Mouse (Mus musculus): ENCODE data around the gene Olfr744. TPM values are rescaled to one million over a fixed set of nuclear protein-coding genes. Genes with fewer than 3 reads are reported as not detected.
"Not testable (repeated sequence)": the region's sequence is repeated elsewhere in the genome, so short reads cannot be mapped to it uniquely, and the experiment has no call there.

The Olfr744 gene
- not detected in 2 replicates for polyA plus RNA-seq (2014; fragmentation: Nextera tagmentation; extraction: Ambion mirVana)

GRCm38 (mm10) chr14:50614579-50614978, at the start of gene Olfr744:
Olfr744 (plus strand) TSS chr14:50614879.
- H3K36me3 ChIP-seq (ENCODE audit: control insufficient read depth, insufficient read depth, low read length): no peaks in the 10 kb centered on the region
- no peak within 1 kb of the TSS for H3K27ac ChIP-seq (ENCODE audit: low read depth, low read length)
- no peaks in the 10 kb centered on the region for H3K9me3 ChIP-seq (ENCODE audit: control insufficient read depth, low read length)
- whole genome bisulfite sequencing: 90% methylated on average over 2 of the region's 2 CpGs
- no peak within 1 kb of the TSS for H3K4me2 ChIP-seq (ENCODE audit: low read depth)
- no peak for DNase-seq (ENCODE audit: low spot score)
- ATAC-seq (ENCODE audit: insufficient read depth, low FRiP score, low TSS enrichment): no peak
- H3K4me1 ChIP-seq (ENCODE audit: control insufficient read depth, insufficient read depth, low read length): no peaks in the 10 kb centered on the region
- no peaks in the 10 kb centered on the region for H3K27me3 ChIP-seq (ENCODE audit: control insufficient read depth, insufficient read depth, low read length)
- H3K4me3 ChIP-seq (ENCODE audit: low read depth, low read length): no peak within 1 kb of the TSS
- no peak within 1 kb of the TSS for H3K9ac ChIP-seq (ENCODE audit: low read length)

DNA sequence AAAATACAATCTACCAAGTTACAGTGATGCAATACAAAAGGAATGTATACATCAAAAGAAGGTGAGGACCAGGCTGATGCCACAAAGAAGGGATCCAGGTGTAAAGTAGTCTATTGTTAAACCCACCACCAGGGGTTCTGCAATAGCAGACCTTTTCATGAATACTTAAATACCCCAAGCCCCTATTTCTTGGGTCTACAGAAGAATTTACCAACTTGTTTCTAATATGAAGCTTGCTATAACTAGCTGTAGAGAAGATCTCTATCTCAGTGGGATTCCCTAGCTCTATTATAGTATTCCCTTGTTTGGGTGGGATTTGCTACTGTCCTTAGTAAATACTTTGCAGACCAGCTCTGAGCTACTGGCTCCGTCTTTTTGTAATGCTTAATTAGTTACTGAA, 41.6 kb upstream of the Olfr744 start:
- H3K27ac ChIP-seq (ENCODE audit: low read depth, low read length); H3K4me3 ChIP-seq (ENCODE audit: low read depth, low read length); H3K9ac ChIP-seq (ENCODE audit: low read length); H3K4me2 ChIP-seq (ENCODE audit: low read depth); DNase-seq (ENCODE audit: low spot score); H3K4me1 ChIP-seq (ENCODE audit: control insufficient read depth, insufficient read depth, low read length); H3K27me3 ChIP-seq (ENCODE audit: control insufficient read depth, insufficient read depth, low read length); ATAC-seq (ENCODE audit: insufficient read depth, low FRiP score, low TSS enrichment); H3K36me3 ChIP-seq (ENCODE audit: control insufficient read depth, insufficient read depth, low read length); H3K9me3 ChIP-seq (ENCODE audit: control insufficient read depth, low read length): not testable (repeated sequence)
- 76% methylated on average over 1 of the region's 1 CpGs for WGBS

- Histone ChIP-seq H3K4me2 (ENCODE audit: low read depth) (no peak within 1 kb of the TSS), H3K27me3 (ENCODE audit: control insufficient read depth, insufficient read depth, low read length) (no peaks in the 10 kb centered on the region), H3K36me3 (ENCODE audit: control insufficient read depth, insufficient read depth, low read length) (no peaks in the 10 kb centered on the region), H3K4me3 (ENCODE audit: low read depth, low read length) (no peak within 1 kb of the TSS), H3K9me3 (ENCODE audit: control insufficient read depth, low read length) (no peaks in the 10 kb centered on the region), H3K4me1 (ENCODE audit: control insufficient read depth, insufficient read depth, low read length) (no peaks in the 10 kb centered on the region), H3K9ac (ENCODE audit: low read length) (no peak within 1 kb of the TSS), H3K27ac (ENCODE audit: low read depth, low read length) (no peak within 1 kb of the TSS)
- no peak for ATAC-seq (ENCODE audit: insufficient read depth, low FRiP score, low TSS enrichment)
- 88% methylated on average over 2 of the region's 2 CpGs for WGBS
- no peak for DNase-seq (ENCODE audit: low spot score)
Measured at GRCm38 (mm10) chr14:50639088-50639487, 24.4 kb downstream of the Olfr744 start, which contains the start of gene Olfr745. Olfr745 (plus strand) TSS chr14:50639388.

GRCm38 (mm10) chr14:50646783-50647182, 32.1 kb downstream of the Olfr744 start, which contains the start of gene Olfr746:
Olfr746 (plus strand) TSS chr14:50647083.
- ATAC-seq (ENCODE audit: insufficient read depth, low FRiP score, low TSS enrichment): no peak
- no peak within 1 kb of the TSS for H3K4me2 ChIP-seq (ENCODE audit: low read depth)
- H3K27me3 ChIP-seq (ENCODE audit: control insufficient read depth, insufficient read depth, low read length): no peaks in the 10 kb centered on the region
- H3K36me3 ChIP-seq (ENCODE audit: control insufficient read depth, insufficient read depth, low read length): no peaks in the 10 kb centered on the region
- H3K4me1 ChIP-seq (ENCODE audit: control insufficient read depth, insufficient read depth, low read length): no peaks in the 10 kb centered on the region
- H3K27ac ChIP-seq (ENCODE audit: low read depth, low read length): no peak within 1 kb of the TSS
- DNase-seq (ENCODE audit: low spot score): no peak
- H3K9ac ChIP-seq (ENCODE audit: low read length): no peak within 1 kb of the TSS
- no peak within 1 kb of the TSS for H3K4me3 ChIP-seq (ENCODE audit: low read depth, low read length)
- H3K9me3 ChIP-seq (ENCODE audit: control insufficient read depth, low read length): no peaks in the 10 kb centered on the region

Other genes with a start within 250 kb of the Olfr744 start
- not detected in 2 replicates for gene Olfr736, start 233.7 kb upstream of the Olfr744 start, polyA plus RNA-seq (2014; fragmentation: Nextera tagmentation; extraction: Ambion mirVana)
- gene Olfr738, start 207.3 kb upstream of the Olfr744 start, polyA plus RNA-seq (2014; fragmentation: Nextera tagmentation; extraction: Ambion mirVana): not detected in 2 replicates
- gene Olfr739, start 196.3 kb upstream of the Olfr744 start, polyA plus RNA-seq (2014; fragmentation: Nextera tagmentation; extraction: Ambion mirVana): not detected in 2 replicates
- not detected in 2 replicates for gene Olfr740, start 169.3 kb upstream of the Olfr744 start, polyA plus RNA-seq (2014; fragmentation: Nextera tagmentation; extraction: Ambion mirVana)
- gene Olfr741, start 142.1 kb upstream of the Olfr744 start, polyA plus RNA-seq (2014; fragmentation: Nextera tagmentation; extraction: Ambion mirVana): not detected in 2 replicates
- not detected in 2 replicates for gene Olfr742, start 111.3 kb upstream of the Olfr744 start, polyA plus RNA-seq (2014; fragmentation: Nextera tagmentation; extraction: Ambion mirVana)
- gene Olfr743, start 93.0 kb upstream of the Olfr744 start, polyA plus RNA-seq (2014; fragmentation: Nextera tagmentation; extraction: Ambion mirVana): not detected in 2 replicates
- gene Olfr745, start 24.5 kb downstream of the Olfr744 start, polyA plus RNA-seq (2014; fragmentation: Nextera tagmentation; extraction: Ambion mirVana): not detected in 2 replicates
- gene Olfr746, start 32.2 kb downstream of the Olfr744 start, polyA plus RNA-seq (2014; fragmentation: Nextera tagmentation; extraction: Ambion mirVana): not detected in 2 replicates
- not detected in 2 replicates for gene Olfr747, start 78.3 kb downstream of the Olfr744 start, polyA plus RNA-seq (2014; fragmentation: Nextera tagmentation; extraction: Ambion mirVana)
- not detected in 2 replicates for gene Olfr748, start 92.5 kb downstream of the Olfr744 start, polyA plus RNA-seq (2014; fragmentation: Nextera tagmentation; extraction: Ambion mirVana)
- gene Olfr749, start 130.2 kb downstream of the Olfr744 start, polyA plus RNA-seq (2014; fragmentation: Nextera tagmentation; extraction: Ambion mirVana): not detected in 2 replicates
- gene Ttc5, start 170.6 kb downstream of the Olfr744 start, polyA plus RNA-seq (2014; fragmentation: Nextera tagmentation; extraction: Ambion mirVana): 100 and 103 TPM in 2 replicates
- gene Ccnb1ip1, start 192.9 kb downstream of the Olfr744 start, polyA plus RNA-seq (2014; fragmentation: Nextera tagmentation; extraction: Ambion mirVana): not detected in 2 replicates
- gene Parp2, start 193.0 kb downstream of the Olfr744 start, polyA plus RNA-seq (2014; fragmentation: Nextera tagmentation; extraction: Ambion mirVana): 62.6 and 65.2 TPM in 2 replicates